In genomic region chr6:30600033-30600432, GRCm38 (mm10) we compare ENCODE assay signal across 17 mouse cellular contexts. TPM values are rescaled to one million over a fixed set of nuclear protein-coding genes. Genes with fewer than 3 reads are reported as not detected.
DNase-seq lines count a peak whose midpoint lies in the region; ATAC-seq lines count a peak whose summit lies in the region.
"Had no signal": no experiment of that assay in that cellular context is flagged by ENCODE, and none has a peak within 500 bp of the region (broad histone marks: within the 10 kb centered on the region; RNA-seq: fewer than 3 reads in every experiment).

No protein-coding gene starts in this region.

- ATAC-seq in intestine, embryonic 15.5 days: no peak
- ATAC-seq: inflammation-experienced regulatory T-cells, adult 6 months; lung, postnatal 0 days had no signal

- H3K27ac ChIP-seq in intestine, embryonic 15.5 days: no peak overlapping the region
- H3K27ac ChIP-seq: limb, embryonic 15.5 days had no signal

- H3K27me3 ChIP-seq in intestine, embryonic 15.5 days (replicated peaks): no peaks in the 10 kb centered on the region
- H3K27me3 ChIP-seq: heart, embryonic 13.5 days; limb, embryonic 15.5 days had no signal

- no peak overlapping the region for H3K4me3 ChIP-seq in intestine, embryonic 15.5 days (replicated peaks)
- H3K4me3 ChIP-seq: heart, embryonic 13.5 days; limb, embryonic 15.5 days; megakaryocyte, embryonic 14.5 days had no signal

- DNase-seq in kidney, adult 11 months: peak; percentile 6
- no peak for DNase-seq in kidney, adult 18-20 months
- DNase-seq in embryo, embryonic 11 days: peak; percentile 57
- DNase-seq in kidney, adult 8-10 months: peak; percentile 8 to 10
- DNase-seq in kidney, postnatal 36 days: peak; percentile 5 to 33
- no peak for DNase-seq in spleen, postnatal 36 days (ENCODE audit: low spot score in 2 of 2)
- DNase-seq: cerebellum, adult 11 months; gastrocnemius, postnatal 14 days; thymus, adult 2 months had no signal

- H3K9me3 ChIP-seq in intestine, embryonic 15.5 days: no peaks in the 10 kb centered on the region
- H3K9me3 ChIP-seq: heart, embryonic 13.5 days; limb, embryonic 15.5 days; megakaryocyte, embryonic 14.5 days had no signal

- no peak overlapping the region for H3K9ac ChIP-seq in intestine, embryonic 15.5 days
- H3K9ac ChIP-seq: heart, embryonic 13.5 days; limb, embryonic 15.5 days had no signal

- no peaks in the 10 kb centered on the region for H3K36me3 ChIP-seq in intestine, embryonic 15.5 days
- H3K36me3 ChIP-seq: heart, embryonic 13.5 days; limb, embryonic 15.5 days had no signal

- H3K4me1 ChIP-seq in intestine, embryonic 15.5 days (replicated peaks): no peaks in the 10 kb centered on the region
- H3K4me1 ChIP-seq: heart, embryonic 13.5 days; megakaryocyte, embryonic 14.5 days had no signal

- WGBS in intestine, embryonic 15.5 days: 68% methylated on average over 3 of the region's 3 CpGs

- H3K4me2 ChIP-seq in intestine, embryonic 15.5 days (replicated peaks): no peak overlapping the region
- H3K4me2 ChIP-seq: heart, embryonic 13.5 days; limb, embryonic 15.5 days had no signal

RNA-seq across cellular contexts. Expression of gene Cpa5, which starts 10.8 kb away (rescaled TPM):
- polyA plus RNA-seq in intestine, embryonic 15.5 days (2015; fragmentation: Nextera tagmentation; extraction: Ambion mirVana): 0.25 TPM in 2 replicates
- polyA plus RNA-seq: inflammation-experienced regulatory T-cells, adult 6 months; lung, postnatal 0 days; neural tube, embryonic 14.5 days; thymus, adult 2 months had no signal

RNA-seq across cellular contexts. Expression of gene Cpa4, which starts 31.9 kb away (rescaled TPM):
- 0.59 and 0.77 TPM in 2 replicates for polyA plus RNA-seq in intestine, embryonic 15.5 days (2015; fragmentation: Nextera tagmentation; extraction: Ambion mirVana)
- polyA plus RNA-seq: inflammation-experienced regulatory T-cells, adult 6 months had no signal

RNA-seq across cellular contexts. Expression of gene Cpa1, which starts 39.0 kb away (rescaled TPM):
- 266 and 631 TPM in 2 replicates for polyA plus RNA-seq in intestine, embryonic 15.5 days (2015; fragmentation: Nextera tagmentation; extraction: Ambion mirVana)
- polyA plus RNA-seq: cortical plate, adult 2 months; inflammation-experienced regulatory T-cells, adult 6 months; thymus, adult 2 months had no signal

RNA-seq across cellular contexts. Expression of gene Cpa2, which starts 58.7 kb away (rescaled TPM):
- polyA plus RNA-seq in intestine, embryonic 15.5 days (2015; fragmentation: Nextera tagmentation; extraction: Ambion mirVana): 327 and 654 TPM in 2 replicates
- polyA plus RNA-seq: thymus, adult 2 months had no signal

Comparison
In these comparisons a context has a peak if more than half of its experiments do, and no peak if none do; other contexts are left out.
1. DNase-seq: peak in kidney, adult 11 months (single experiment), embryo, embryonic 11 days (single experiment), kidney, adult 8-10 months (2 of 2) and kidney, postnatal 36 days (2 of 2); none in kidney, adult 18-20 months (single experiment) and spleen, postnatal 36 days (0 of 2).